Mouse (Mus musculus) kidney, postnatal 0 days (tissue): ENCODE measurements around the gene Fam241b. TPM values are rescaled to one million over a fixed set of nuclear protein-coding genes. Genes with fewer than 3 reads are reported as not detected.

ENCODE experiments used
- ATAC-seq: fragments of 200-750 bp; cut with Nextera tagmentation; replicated peaks from 2 replicates; pipeline ENCODE4 v1.8.0; 2017; ENCODE audit warnings: low read depth, moderate number of reproducible peaks, moderate TSS enrichment, moderate library complexity; ENCODE audit not compliant: low FRiP score
- DNase-seq: peaks from one replicate; pipeline ENCODE4 v3.0.0-alpha.2; 2016; ENCODE audit warnings: low spot score
- H3K27ac ChIP-seq: fragments of 300-500 bp; sonication (generic); 2 replicates; pipeline ENCODE4 v1.5.1; 2014; ENCODE audit warnings: mild to moderate bottlenecking
- H3K27me3 ChIP-seq: fragments of 300-500 bp; sonication (generic); 2 replicates; pipeline ENCODE4 v1.6.1; 2014; ENCODE audit warnings: low read length, mixed read lengths; ENCODE audit not compliant: insufficient read depth
- H3K36me3 ChIP-seq: fragments of 300-500 bp; sonication (generic); 2 replicates; pipeline ENCODE4 v1.6.1; 2014; ENCODE audit warnings: low read length, mixed read lengths; ENCODE audit not compliant: insufficient read depth
- H3K4me1 ChIP-seq: fragments of 300-500 bp; sonication (generic); replicated peaks from 2 replicates; pipeline ENCODE4 v1.6.1; 2014; ENCODE audit warnings: antibody characterized with exemption, low read length, mixed read lengths; ENCODE audit not compliant: insufficient read depth
- H3K4me2 ChIP-seq: fragments of 300-500 bp; sonication (generic); 2 replicates; pipeline ENCODE4 v1.6.1; 2014; ENCODE audit warnings: mild to moderate bottlenecking, low read length, moderate library complexity, mixed read lengths
- H3K4me3 ChIP-seq: fragments of 300-500 bp; sonication (generic); replicated peaks from 2 replicates; pipeline ENCODE4 v1.5.1; 2014; ENCODE audit warnings: low read depth, low read length
- H3K9ac ChIP-seq: fragments of 300-500 bp; sonication (generic); 2 replicates; pipeline ENCODE4 v1.6.1; 2014; ENCODE audit warnings: low read depth, low read length
- H3K9me3 ChIP-seq: fragments of 300-500 bp; sonication (generic); replicated peaks from 2 replicates; pipeline ENCODE4 v1.6.1; 2016; ENCODE audit warnings: low read length, inconsistent platforms, mixed read lengths
- CTCF ChIP-seq: IDR thresholded peaks from 2 replicates; pipeline ENCODE4 v1.5.1; 2016; ENCODE audit warnings: antibody characterized with exemption, low read depth, mild to moderate bottlenecking, moderate library complexity
- WGBS: fragments of 180-500 bp; shearing (Covaris S2); extraction: QIAGEN DNeasy Blood & Tissue Kit; methylation state at CpG from one replicate; pipeline ENCODE4 v1.1.7; 2014; 5-methylcytosine and 5-hydroxymethylcytosine counted together
- polyA plus RNA-seq: library from polyadenylated mRNA; unstranded; fragments of >200 nt; fragmentation: Nextera tagmentation; extraction: Ambion mirVana; gene quantifications from 2 replicates; pipeline ENCODE4 v1.2.1, GENCODE M21; 2015

Fam241b gene
- polyA plus RNA-seq, 1 experiment from 2014 or later: 19.2 TPM

DNA sequence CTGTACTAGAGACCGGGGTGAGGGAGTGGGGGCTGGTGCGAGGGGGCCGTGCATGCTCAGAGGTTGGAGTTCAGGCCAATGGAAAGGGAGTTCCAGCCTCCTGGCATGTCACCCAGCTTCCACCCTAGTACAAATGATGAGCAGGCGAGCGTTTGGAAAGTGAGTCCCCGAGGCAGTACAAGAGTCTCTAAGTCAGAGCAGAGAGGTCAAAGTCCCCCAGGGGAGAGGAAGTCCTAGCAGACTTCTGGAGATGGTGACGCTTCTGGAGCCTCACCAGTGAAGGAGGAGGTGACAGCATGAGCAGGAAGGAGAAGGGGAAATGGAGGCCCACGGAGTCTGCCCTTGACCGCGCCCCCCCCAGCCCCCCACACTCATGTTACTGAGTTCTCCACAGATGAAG is 18.7 kb upstream of the Fam241b start:
- Histone ChIP-seq H3K36me3 (no peaks in the 10 kb centered on the region), H3K4me2 (no peak overlapping the region; the same call in 1 of the 2 replicates), H3K9ac (no peak overlapping the region), H3K9me3 (no peaks in the 10 kb centered on the region), H3K4me1 (0 out of 2 replicates have a peak, but pooled peaks cover 8% of the 10 kb centered on the region), H3K4me3 (no peak overlapping the region), H3K27ac (no peak overlapping the region), H3K27me3 (no peaks in the 10 kb centered on the region)
- TF ChIP-seq CTCF: no peak
- ATAC-seq: no peak
- DNase-seq: peak; percentile 8
- WGBS: 17% methylated on average over 10 of the region's 10 CpGs

- WGBS: 60% methylated on average over 7 of the region's 7 CpGs
- H3K36me3 ChIP-seq: no peaks in the 10 kb centered on the region
Observed at GRCm38 (mm10) chr10:62149929-62150328, 6.2 kb upstream of the Fam241b start.

GRCm38 (mm10) chr10:62147466-62148248 is 3.9 kb upstream of the Fam241b start:
- no peak for ATAC-seq
- H3K9me3 ChIP-seq: no peaks in the 10 kb centered on the region
- H3K9ac ChIP-seq: no peak overlapping the region
- no peaks in the 10 kb centered on the region for H3K27me3 ChIP-seq
- H3K4me3 ChIP-seq: no peak overlapping the region
- no peaks in the 10 kb centered on the region for H3K4me1 ChIP-seq
- WGBS: 61% methylated on average over 12 of the region's 12 CpGs
- no peak overlapping the region for H3K4me2 ChIP-seq
- DNase-seq: no peak
- H3K27ac ChIP-seq: no peak overlapping the region
- no peak for TF ChIP-seq CTCF
- no peaks in the 10 kb centered on the region for H3K36me3 ChIP-seq

More at GRCm38 (mm10) chr10:62149929-62150328, 6.2 kb upstream of the Fam241b start:
- H3K4me2 ChIP-seq: no peak overlapping the region
- TF ChIP-seq CTCF: no peak
- no peak overlapping the region for H3K9ac ChIP-seq
- H3K9me3 ChIP-seq: no peaks in the 10 kb centered on the region
- no peaks in the 10 kb centered on the region for H3K4me1 ChIP-seq
- no peak overlapping the region for H3K4me3 ChIP-seq
- ATAC-seq (no peak), DNase-seq (no peak)
- H3K27me3 ChIP-seq: no peaks in the 10 kb centered on the region
- no peak overlapping the region for H3K27ac ChIP-seq

GRCm38 (mm10) chr10:62145957-62146356 is 2.2 kb upstream of the Fam241b start:
- no peak for DNase-seq
- H3K4me2 ChIP-seq: no peak overlapping the region
- no peaks in the 10 kb centered on the region for H3K36me3 ChIP-seq
- no peak overlapping the region for H3K9ac ChIP-seq
- H3K27me3 ChIP-seq: no peaks in the 10 kb centered on the region
- no peak for TF ChIP-seq CTCF
- WGBS: 49% methylated on average over 5 of the region's 5 CpGs
- no peak overlapping the region for H3K4me3 ChIP-seq
- H3K9me3 ChIP-seq: no peaks in the 10 kb centered on the region
- H3K27ac ChIP-seq: no peak overlapping the region
- H3K4me1 ChIP-seq: no peaks in the 10 kb centered on the region
- no peak for ATAC-seq

DNA sequence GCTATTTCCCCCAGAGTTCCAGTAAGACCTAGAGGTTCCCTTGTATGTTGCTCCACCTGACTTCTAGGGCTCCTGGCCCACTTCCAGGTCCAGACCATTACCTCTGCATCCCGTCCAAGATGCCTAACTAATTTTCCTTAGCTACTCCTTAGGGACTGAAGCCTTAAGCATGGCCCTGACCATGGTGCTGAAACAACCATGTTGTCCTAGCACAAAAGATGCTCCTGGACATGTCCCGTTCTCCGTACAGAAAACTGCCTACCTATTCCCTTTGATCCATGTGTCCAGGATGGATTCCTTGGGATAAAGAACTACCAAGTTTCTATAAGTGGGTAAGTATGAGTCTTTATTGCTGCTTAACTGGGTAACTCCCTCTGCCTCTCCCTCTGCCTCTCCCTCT is 5.7 kb downstream of the Fam241b start:
- Histone ChIP-seq H3K36me3 (no peaks in the 10 kb centered on the region), H3K27ac (no peak overlapping the region), H3K9ac (no peak overlapping the region), H3K4me2 (no peak overlapping the region), H3K4me1 (no peaks in the 10 kb centered on the region), H3K4me3 (no peak overlapping the region), H3K9me3 (no peaks in the 10 kb centered on the region), H3K27me3 (peaks cover 42% of the 10 kb centered on the region)
- ATAC-seq: no peak
- no peak for TF ChIP-seq CTCF
- WGBS: 7% methylated on average over 3 of the region's 3 CpGs
- DNase-seq: peak; percentile 65

DNA sequence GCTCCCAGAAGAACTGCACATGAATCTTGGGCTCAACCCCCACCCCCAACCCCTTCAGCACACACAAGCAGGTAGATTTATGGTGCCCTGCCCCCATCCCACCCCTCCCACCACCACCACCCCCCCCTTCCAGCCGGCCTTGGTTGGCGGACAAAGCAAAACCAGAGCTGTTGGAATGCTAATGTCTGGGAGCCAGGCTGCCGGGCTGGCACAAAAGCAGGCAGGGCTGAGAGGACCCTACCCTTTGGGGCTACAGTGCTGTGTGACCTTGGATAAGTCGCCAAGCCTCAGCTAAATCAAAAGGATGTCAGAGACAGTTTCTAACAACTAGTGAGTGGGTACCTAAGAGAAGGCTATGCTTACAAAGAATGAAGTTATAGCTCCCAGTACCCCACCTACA is 6.6 kb downstream of the Fam241b start:
- Histone ChIP-seq H3K9ac (no peak overlapping the region), H3K4me2 (no peak overlapping the region), H3K4me3 (no peak overlapping the region), H3K27me3 (peaks cover 51% of the 10 kb centered on the region), H3K9me3 (no peaks in the 10 kb centered on the region), H3K36me3 (no peaks in the 10 kb centered on the region), H3K4me1 (peaks cover 4% of the 10 kb centered on the region; the same call in 1 of the 2 replicates), H3K27ac (no peak overlapping the region)
- DNase-seq (no peak), ATAC-seq (no peak)
- 4% methylated on average over 4 of the region's 4 CpGs for WGBS
- TF ChIP-seq CTCF: no peak
